Mouse (Mus musculus) stomach, postnatal 0 days (tissue): ENCODE measurements at regions not wholly inside any gene's neighbourhood (a gene's known extent, or its start where the extent isn't known, plus 50 kb on each side); places are given as distances from the start of the nearest gene placed in this dataset.
"Not testable (repeated sequence)": the region's sequence is repeated elsewhere in the genome, so short reads cannot be mapped to it uniquely, and the experiment has no call there.

Source experiments
- CTCF ChIP-seq: IDR thresholded peaks from 2 replicates; pipeline ENCODE4 v1.5.1; 2016; ENCODE audit warnings: antibody characterized with exemption, low read depth, mild to moderate bottlenecking, moderate library complexity
- EP300 ChIP-seq: optimal IDR thresholded peaks from 2 replicates; pipeline ENCODE3; 2016; ENCODE audit warnings: antibody characterized with exemption

DNA sequence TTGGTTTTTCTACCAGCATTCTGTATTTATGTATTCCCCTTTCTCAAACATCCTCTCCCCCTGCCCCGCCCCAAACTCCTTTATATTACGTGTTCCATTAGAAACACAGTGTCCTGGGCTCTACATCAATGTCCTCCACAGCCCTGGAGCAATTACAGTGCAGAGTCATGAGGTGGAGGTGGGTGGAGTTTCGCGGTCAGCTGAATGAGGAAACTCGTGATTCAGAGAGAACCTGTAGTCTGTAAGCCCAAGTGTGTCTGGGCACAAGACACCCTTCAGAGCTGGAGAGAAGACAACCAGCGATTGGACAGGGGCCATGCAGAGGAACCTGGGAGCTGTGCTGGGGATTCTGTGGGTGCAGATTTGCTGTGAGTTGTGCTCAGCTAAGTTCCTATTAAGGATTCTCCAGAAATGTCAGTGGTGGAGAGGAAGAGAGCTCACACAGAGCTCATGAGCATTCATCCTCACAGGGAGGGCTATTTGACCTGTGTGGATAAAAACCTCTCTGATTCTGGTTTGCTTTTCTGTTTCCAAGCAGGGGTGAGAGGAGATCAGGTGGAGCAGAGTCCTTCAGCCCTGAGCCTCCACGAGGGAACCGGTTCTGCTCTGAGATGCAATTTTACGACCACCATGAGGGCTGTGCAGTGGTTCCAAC lies 570.4 kb downstream of the Dad1 start:
- TF ChIP-seq CTCF, EP300: not testable (repeated sequence)
